Mouse (Mus musculus) testis, adult 2 months (tissue): ENCODE measurements around the gene Oser1.

Source experiments
- CTCF ChIP-seq: fragments of 200-500 bp; IDR thresholded peaks from 2 replicates; pipeline ENCODE4 v1.5.1; 2012; ENCODE audit warnings: low read depth, mild to moderate bottlenecking, inconsistent platforms, low read length, moderate library complexity; ENCODE audit not compliant: control insufficient read depth, insufficient read depth, insufficient replicate concordance
- POLR2A ChIP-seq: fragments of 200-500 bp; IDR thresholded peaks from 2 replicates; pipeline ENCODE4 v1.6.1; 2012; ENCODE audit warnings: low read depth, mild to moderate bottlenecking, inconsistent platforms, low read length, moderate library complexity; ENCODE audit not compliant: control insufficient read depth

DNA sequence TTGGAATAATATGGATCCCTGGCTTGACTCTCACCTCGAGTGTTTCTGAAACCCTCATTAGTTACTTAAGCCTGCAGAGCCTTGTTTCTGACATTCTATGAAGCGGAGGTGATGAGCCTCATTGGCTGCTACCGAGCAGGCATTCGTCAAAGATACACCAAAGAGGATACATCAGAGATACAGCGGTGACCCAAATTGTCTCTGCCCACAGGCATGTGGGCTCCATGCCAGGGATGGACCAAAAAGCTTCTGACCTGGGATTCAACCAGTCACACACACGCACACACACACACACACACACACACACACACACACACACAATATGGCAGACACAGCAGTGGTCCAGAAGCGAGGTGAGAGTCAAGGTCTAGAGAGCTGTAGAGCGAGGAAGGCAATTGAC lies 43.3 kb downstream of the Oser1 start:
- no peak for TF ChIP-seq CTCF
- TF ChIP-seq POLR2A = no peak
